Mouse (Mus musculus): ENCODE data around the gene Tmem170b. TPM values are rescaled to one million over a fixed set of nuclear protein-coding genes. Genes with fewer than 3 reads are reported as not detected.
"Not testable (repeated sequence)": the region's sequence is repeated elsewhere in the genome, so short reads cannot be mapped to it uniquely, and the experiment has no call there.

The Tmem170b gene
- total RNA-seq, 2 experiments from 2014 or later: 88.5 to 95.5 TPM

- no peak for DNase-seq (ENCODE audit: low spot score in 2 of 2)
These were observed 57.9 kb downstream of the Tmem170b start for GRCm38 (mm10) chr13:41663501-41664195.

DNA sequence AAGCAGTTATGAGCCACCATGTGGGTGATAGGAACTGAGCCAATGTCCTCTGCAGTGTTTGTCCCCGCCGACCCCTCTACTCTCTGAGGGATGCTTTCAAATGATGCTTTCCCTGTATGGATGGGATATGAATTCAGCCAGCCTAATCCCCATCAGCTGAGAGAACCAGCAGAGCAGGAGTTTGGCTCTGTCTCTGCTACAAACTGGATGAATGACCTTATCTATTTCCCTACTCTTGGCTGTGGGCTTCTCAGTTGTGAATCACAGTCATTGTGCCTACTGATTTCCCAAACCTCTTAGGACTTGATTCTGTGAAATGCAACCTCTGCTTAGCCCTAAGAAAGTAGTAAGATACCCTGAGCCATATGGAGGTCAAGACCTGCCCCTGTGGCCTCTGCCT, 64.2 kb downstream of the Tmem170b start:
- no peak for DNase-seq (ENCODE audit: low spot score in 2 of 2)

- no peak for DNase-seq (ENCODE audit: low spot score in 2 of 2)
These were observed 64.9 kb downstream of the Tmem170b start for GRCm38 (mm10) chr13:41670386-41671130.

GRCm38 (mm10) chr13:41671136-41671705, 65.5 kb downstream of the Tmem170b start:
- DNase-seq (ENCODE audit: low spot score in 2 of 2): no peak

GRCm38 (mm10) chr13:41672904-41673303, 67.2 kb downstream of the Tmem170b start:
- not testable (repeated sequence) for DNase-seq (ENCODE audit: low spot score in 2 of 2)

DNA sequence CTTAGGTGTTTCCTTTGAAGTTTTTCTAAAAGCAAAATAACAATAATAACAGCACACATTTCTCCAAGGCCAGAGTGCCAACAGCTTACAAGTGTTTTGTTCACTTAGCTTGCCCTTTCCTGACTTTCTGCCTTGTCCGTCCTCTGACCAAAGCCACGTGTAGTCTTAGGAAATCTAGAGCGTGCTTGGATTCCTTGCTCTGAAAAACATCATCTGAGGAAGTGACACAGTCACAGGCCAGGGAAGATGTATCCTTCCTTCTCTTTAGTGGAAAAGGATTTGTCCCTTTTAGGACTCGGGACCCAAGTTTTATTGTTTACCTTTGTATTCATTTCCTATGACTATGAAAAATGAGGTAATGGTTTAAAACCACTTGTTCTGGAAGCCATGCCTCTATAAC, 67.8 kb downstream of the Tmem170b start:
- DNase-seq (ENCODE audit: low spot score in 2 of 2): no peak

DNA sequence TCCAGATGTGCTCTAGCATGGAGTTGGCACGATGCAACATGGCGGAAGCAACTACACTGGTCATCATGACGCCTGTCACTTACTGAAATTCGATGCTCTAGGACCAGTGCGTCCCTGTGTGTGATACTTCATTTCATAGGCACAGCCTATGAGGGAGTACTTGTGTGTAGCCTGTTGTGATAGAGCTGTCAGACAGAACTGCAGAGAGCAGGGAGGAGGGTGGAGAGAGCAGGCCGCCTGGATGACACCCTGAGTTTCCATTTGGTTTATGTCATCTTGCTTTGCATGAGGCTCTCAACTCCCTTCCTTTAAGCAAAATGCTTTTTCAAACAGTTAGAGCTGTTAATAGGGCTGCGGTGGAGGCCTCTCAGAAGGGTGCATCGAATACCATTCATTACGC, 68.9 kb downstream of the Tmem170b start:
- DNase-seq (ENCODE audit: low spot score in 2 of 2): not testable (repeated sequence)

DNA sequence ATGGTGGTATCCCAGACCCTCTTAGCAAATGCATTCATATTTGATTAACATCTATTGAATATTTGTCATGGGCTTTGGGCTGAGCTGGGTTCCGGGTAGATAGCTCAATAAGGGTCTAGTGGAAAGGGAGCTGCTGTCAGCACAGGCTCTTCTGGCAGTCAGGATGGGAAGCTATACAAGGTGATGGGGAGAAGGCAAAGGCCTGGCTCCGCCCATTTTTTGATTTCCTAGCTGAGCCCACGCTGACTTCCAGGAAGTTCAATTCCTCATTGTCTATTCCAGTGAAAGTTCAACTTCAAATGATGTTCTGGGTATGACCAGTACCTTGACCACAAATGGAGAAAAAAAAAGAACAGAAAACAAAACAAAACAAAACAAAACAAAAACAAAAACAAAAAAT, 69.8 kb downstream of the Tmem170b start:
- no peak for DNase-seq (ENCODE audit: low spot score in 2 of 2)

GRCm38 (mm10) chr13:41675966-41676835, 70.5 kb downstream of the Tmem170b start:
- DNase-seq (ENCODE audit: low spot score in 2 of 2): no peak

- no peak for DNase-seq (ENCODE audit: low spot score in 2 of 2)
These were observed 71.1 kb downstream of the Tmem170b start for GRCm38 (mm10) chr13:41676836-41677186.

- no peak for DNase-seq (ENCODE audit: low spot score in 2 of 2)
These were observed 75.3 kb downstream of the Tmem170b start for GRCm38 (mm10) chr13:41680854-41681549.

DNA sequence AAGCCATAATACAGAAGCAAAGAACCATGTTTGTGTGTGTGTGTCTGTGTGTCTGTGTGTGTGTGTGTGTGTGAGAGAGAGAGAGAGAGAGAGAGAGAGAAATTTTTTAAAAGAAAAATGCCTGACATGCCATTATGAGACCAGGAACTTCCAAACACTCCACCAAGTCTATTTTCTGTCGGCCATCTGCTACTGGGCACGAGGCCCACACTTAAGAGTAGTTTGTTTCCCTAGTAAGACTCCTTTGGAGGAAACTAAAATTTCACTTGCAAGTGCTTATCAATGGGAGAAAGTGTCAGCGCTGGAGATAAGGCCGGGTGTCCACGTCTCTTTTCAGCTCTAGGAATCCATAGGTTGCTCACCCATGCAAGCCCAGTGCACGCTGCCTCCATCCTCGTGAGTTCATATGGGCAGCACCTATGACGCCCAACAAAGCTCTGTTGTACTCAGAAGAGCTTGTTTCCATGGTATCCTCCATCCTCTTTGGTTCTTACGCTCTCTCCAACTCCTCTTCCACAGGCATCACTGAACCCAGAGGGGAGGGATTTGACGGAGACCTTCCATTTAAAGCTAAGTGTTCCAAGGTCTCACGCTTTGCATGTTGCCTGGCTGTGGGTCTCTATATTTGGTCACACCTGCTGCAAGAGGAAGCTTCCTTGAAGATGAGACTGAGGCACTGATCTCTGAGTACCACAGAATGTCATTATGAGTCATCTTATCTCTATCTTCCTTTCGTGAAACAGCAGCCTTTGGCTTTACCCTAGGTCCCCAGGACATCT, 76.8 kb downstream of the Tmem170b start:
- no peak for DNase-seq (ENCODE audit: low spot score in 2 of 2)

DNA sequence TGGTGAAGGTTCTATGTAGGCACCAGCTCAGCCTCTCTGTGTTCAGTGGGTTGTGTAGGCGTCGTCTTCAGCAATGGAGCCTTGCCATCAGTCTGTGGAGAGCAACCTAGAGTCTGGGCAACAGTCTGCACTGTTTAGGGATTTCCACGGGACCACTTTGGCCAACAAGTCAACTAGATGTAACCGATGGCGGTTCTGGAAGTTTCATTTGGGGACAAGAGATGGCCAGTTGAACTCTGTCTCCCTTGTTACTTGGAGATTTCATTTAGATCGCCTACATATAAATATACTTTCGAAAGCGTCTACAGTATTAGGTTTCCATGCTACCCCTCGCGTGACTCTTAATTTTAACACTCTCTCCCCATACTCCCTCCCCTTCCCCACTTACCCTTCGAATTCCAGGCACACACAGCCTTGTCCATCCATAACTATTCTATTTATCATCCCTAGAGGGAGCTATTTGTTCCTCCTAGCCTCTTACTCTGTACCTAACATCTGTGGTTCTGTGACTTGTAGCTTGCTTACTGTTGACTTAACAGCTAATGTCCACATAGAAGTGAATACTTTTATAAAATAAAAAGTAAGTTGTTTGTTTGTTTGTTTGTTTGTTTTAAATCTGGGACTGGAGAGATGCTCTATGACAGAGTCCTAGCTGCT, 77.8 kb downstream of the Tmem170b start:
- no peak for DNase-seq (ENCODE audit: low spot score in 2 of 2)

DNA sequence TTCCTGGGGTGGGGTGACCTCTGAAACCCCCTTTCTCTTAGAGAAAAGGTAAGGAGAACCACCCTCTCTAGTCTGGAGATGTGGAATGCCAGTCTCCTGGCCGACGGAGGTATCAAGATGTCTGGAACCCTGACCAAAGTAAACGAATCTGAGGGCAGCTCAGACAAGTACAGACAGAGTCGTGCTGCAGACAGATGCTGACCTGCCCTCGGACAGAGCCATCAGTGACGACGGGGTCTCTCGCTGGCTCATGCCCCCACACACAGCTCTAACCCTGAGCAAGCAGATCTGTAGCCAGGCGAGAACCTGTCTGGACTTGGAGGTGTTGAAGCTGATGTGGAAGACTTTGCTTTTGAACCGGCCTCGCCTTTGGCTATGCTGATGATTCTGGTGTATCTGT, 79.8 kb downstream of the Tmem170b start:
- no peak for DNase-seq (ENCODE audit: low spot score in 2 of 2)

- DNase-seq (ENCODE audit: low spot score in 2 of 2): no peak
These were observed 83.3 kb downstream of the Tmem170b start for GRCm38 (mm10) chr13:41689055-41689454.

GRCm38 (mm10) chr13:41689598-41690045, 83.9 kb downstream of the Tmem170b start:
- no peak for DNase-seq (ENCODE audit: low spot score in 2 of 2)
